Mouse (Mus musculus) A20 (cell line): Measurements from ENCODE around the gene Ccdc185.

Source experiments
- DNase-seq: peaks from one replicate; pipeline ENCODE4 v3.0.0-alpha.2; 2011; ENCODE audit warnings: low read depth, low spot score

Ccdc185 gene

DNA sequence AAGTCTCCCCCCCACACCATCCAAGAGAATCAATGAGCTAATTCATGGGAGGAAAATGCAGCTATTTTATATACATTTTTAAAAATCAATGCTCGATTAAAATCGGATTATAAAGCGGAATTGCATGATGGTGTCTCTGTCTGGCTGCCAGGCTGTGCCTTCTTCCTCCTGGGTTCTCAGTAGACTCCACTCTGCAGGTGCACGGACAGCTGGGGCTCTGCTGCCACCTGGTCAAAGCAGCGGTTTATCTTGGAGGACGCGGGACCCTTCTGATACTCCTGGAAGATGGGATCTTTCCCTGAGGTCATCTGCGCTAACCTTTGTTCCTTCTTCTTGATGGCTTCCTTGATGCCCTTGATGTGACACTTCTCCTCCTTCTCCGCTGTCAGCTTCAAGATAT is 1.9 kb downstream of the Ccdc185 start:
- no peak for DNase-seq

- no peak for DNase-seq
Observed at GRCm38 (mm10) chr1:182735891-182736290, 13.1 kb downstream of the Ccdc185 start.

- DNase-seq, result no peak
Observed at GRCm38 (mm10) chr1:182732695-182733094, 16.3 kb downstream of the Ccdc185 start.

GRCm38 (mm10) chr1:182729002-182729401 is 20.0 kb downstream of the Ccdc185 start:
- DNase-seq, result no peak

DNA sequence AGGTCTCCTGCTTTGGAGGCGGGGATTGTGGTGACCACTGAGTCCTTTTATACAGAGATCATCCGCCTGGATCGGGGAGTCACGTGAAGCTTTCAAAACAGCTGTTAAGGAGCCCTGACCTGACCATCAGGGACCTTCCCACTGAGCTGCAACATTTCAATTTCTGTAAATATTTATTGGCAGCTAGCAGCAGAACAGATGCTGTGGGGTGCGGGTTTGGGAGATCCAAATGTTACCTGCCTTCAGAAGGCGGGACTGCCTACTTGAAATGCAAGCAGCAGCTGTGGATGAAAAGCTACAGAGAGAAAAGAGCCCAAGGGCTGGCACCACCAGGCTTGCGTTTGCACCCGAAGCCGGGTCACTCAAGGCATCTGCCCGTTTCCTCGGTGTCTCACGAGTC is 21.4 kb downstream of the Ccdc185 start:
- DNase-seq, result no peak

GRCm38 (mm10) chr1:182714236-182714935 is 34.6 kb downstream of the Ccdc185 start:
- DNase-seq, result no peak

DNA sequence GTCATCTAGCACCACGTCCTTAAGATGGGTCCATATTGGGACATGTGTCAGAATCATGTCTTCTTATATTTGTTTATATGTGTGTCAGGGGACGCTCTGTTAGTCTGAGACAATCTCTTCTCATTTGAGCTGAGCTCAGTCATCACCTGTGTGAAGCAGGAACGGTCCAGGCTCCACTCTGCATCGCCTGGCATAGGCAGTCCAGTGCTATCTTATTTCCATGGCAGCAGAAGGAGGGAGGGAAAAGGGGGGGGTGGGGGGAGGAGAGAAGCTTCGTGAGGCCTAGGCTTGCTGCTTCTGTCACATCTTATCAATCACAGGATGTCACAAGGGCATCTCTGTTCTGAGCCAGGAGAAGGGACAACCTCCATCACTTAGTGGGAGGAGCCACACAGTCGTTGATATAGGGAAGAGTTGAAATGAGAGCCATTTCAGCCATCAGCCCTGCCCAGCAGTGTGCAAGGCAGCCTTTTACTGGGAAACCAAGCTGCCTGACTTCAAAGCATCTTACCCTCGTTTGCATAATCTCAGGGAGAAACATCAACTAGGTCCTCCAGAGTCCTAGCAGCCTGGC is 37.5 kb downstream of the Ccdc185 start:
- DNase-seq, result no peak

DNA sequence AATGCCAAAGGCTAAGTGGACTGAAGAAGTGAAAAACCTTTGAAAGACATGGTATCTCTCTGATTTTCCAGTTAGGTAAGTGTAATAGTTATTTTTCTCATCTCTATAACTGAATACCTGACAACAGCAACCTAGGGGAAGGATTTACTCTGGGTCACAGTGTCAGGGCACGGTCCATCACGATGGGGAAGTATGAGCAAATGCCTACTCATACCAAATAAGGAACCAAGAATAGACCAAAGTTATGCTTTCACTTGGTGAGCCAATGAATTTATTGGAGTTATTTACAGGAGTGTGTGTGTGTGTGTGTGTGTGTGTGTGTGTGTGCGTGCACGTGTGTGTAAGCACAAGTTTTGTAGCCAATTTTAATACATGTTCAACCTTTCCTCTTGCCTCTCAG is 41.5 kb downstream of the Ccdc185 start:
- DNase-seq, result peak; percentile 81

- DNase-seq, result no peak
Observed at GRCm38 (mm10) chr1:182704882-182705281, 44.1 kb downstream of the Ccdc185 start.

DNA sequence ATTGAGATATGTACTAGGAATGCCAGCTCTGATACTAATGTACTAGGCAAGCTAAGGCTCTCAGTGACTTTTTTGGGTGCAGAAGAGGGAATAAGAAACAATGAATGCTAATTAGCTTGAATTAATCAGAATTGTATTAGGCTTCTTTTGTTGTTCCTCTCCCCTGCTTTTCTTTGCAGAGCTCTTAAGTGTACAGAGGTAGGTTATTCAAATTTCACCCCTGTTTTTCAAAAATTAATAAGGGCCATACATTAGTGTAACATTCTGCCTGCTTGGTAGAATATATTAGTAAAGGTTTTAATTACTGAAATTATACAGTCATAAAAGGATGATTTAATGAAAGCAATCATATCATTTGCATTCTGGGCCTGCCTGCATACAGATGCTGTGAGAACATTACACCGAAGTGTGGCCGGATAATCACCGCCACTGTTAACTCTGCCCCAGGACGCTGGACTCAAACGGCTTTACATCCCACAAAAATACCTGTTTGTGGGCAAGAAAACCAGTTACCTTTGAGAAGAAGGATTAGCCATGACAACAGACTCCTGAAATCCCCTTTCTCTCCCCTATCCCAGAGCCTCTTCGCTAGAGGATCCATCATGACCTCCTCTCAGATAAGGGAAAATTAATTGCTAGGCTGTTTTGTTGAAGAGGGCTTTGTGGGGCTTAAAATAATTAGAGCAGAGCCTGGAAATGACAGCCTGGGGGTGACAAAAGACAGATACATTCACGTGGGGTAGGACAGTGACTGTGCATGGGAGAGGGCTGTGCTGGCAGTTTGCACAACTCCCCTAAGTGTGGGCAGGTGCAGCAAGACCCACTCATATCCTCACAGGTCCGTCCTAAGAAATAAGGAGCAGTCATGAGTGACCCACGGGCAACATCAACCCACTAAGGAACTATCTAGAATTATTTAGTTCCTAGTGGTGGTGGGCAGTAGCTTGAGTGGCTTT is 49.3 kb downstream of the Ccdc185 start:
- DNase-seq, result no peak
